Mouse (Mus musculus) olfactory bulb, adult 2 months (tissue): ENCODE results near the gene Kcnk4. TPM values are rescaled to one million over a fixed set of nuclear protein-coding genes. Genes with fewer than 3 reads are reported as not detected.
"Not testable (repeated sequence)": the region's sequence is repeated elsewhere in the genome, so short reads cannot be mapped to it uniquely, and the experiment has no call there.

Source experiments
- H3K27ac ChIP-seq: fragments of 200-500 bp; 2 replicates; pipeline ENCODE4 v1.5.1; 2012; ENCODE audit warnings: low read depth, low read length; ENCODE audit not compliant: insufficient read depth
- H3K4me1 ChIP-seq: fragments of 200-500 bp; 2 replicates; pipeline ENCODE4 v1.6.1; 2012; ENCODE audit warnings: low read length; ENCODE audit not compliant: control insufficient read depth, insufficient read depth
- H3K4me3 ChIP-seq: fragments of 200-500 bp; 2 replicates; pipeline ENCODE4 v1.5.1; 2012; ENCODE audit warnings: mild to moderate bottlenecking, low read depth, low read length, moderate library complexity; ENCODE audit not compliant: insufficient read depth
- CTCF ChIP-seq: fragments of 200-500 bp; IDR thresholded peaks from 2 replicates; pipeline ENCODE4 v1.5.1; 2012; ENCODE audit warnings: low read depth, mild to moderate bottlenecking, low read length, moderate library complexity; ENCODE audit not compliant: insufficient read depth
- POLR2A ChIP-seq: fragments of 200-500 bp; IDR thresholded peaks from 2 replicates; pipeline ENCODE4 v1.6.1; 2012; ENCODE audit warnings: mild to moderate bottlenecking, low read depth, low read length, moderate library complexity; ENCODE audit not compliant: insufficient read depth
- WGBS: fragments of 180-500 bp; shearing (Covaris S2); methylation state at CpG from one replicate; pipeline ENCODE4 v1.1.7; 2018; 5-methylcytosine and 5-hydroxymethylcytosine counted together
- polyA plus RNA-seq: library from polyadenylated mRNA; stranded (reverse); fragments of >200 nt; gene quantifications from 2 replicates; pipeline ENCODE4 v1.2.4, GENCODE M21; 2012; ENCODE audit warnings: low replicate concordance; ENCODE audit not compliant: missing spikeins, insufficient read depth, insufficient read length

The Kcnk4 gene
- polyA plus RNA-seq, 1 experiment, result not detected

- H3K27ac ChIP-seq, result no peak overlapping the region
- TF ChIP-seq POLR2A (no peak), CTCF (no peak)
- H3K4me3 ChIP-seq, result no peak overlapping the region
- WGBS, result 64% methylated on average over 11 of the region's 11 CpGs
- H3K4me1 ChIP-seq, result peaks cover 24% of the 10 kb centered on the region; the same call in 1 of the 2 replicates
These were observed 20.3 kb downstream of the Kcnk4 start for GRCm38 (mm10) chr19:6913991-6914390.

- 83% methylated on average over 6 of the region's 6 CpGs for WGBS
- H3K4me1 ChIP-seq, result peaks cover 29% of the 10 kb centered on the region
- H3K27ac ChIP-seq, result no peak overlapping the region
- TF ChIP-seq POLR2A (no peak), CTCF (no peak)
- no peak overlapping the region for H3K4me3 ChIP-seq
These were observed 21.3 kb downstream of the Kcnk4 start for GRCm38 (mm10) chr19:6913036-6913435.

GRCm38 (mm10) chr19:6912205-6912970 lies 21.9 kb downstream of the Kcnk4 start:
- TF ChIP-seq POLR2A, result no peak
- Histone ChIP-seq H3K4me1 (peaks cover 32% of the 10 kb centered on the region), H3K27ac (no peak overlapping the region), H3K4me3 (no peak overlapping the region)
- WGBS, result 90% methylated on average over 15 of the region's 15 CpGs

GRCm38 (mm10) chr19:6911101-6912074 lies 22.9 kb downstream of the Kcnk4 start:
- TF ChIP-seq CTCF (no peak), POLR2A (no peak)
- Histone ChIP-seq H3K4me1 (peaks cover 36% of the 10 kb centered on the region), H3K27ac (no peak overlapping the region), H3K4me3 (no peak overlapping the region)
- 75% methylated on average over 19 of the region's 19 CpGs for WGBS

- H3K4me1 ChIP-seq, result peaks cover 35% of the 10 kb centered on the region
- peak overlapping the region; percentile 60 for H3K4me3 ChIP-seq
- H3K27ac ChIP-seq, result not testable (repeated sequence)
- 0% methylated on average over 30 of the region's 30 CpGs for WGBS
These were observed 24.0 kb downstream of the Kcnk4 start for GRCm38 (mm10) chr19:6910306-6910705.

GRCm38 (mm10) chr19:6909507-6910289 lies 24.6 kb downstream of the Kcnk4 start, which contains the start of the genes Trmt112 and Prdx5:
Trmt112 (plus strand) TSS chr19:6909698.
Prdx5 (minus strand) TSS chr19:6910106.
- peak; percentile 80 for TF ChIP-seq POLR2A
- TF ChIP-seq CTCF, result no peak
- Histone ChIP-seq H3K4me1 (peaks cover 35% of the 10 kb centered on the region), H3K27ac (peak within 1 kb of the TSS; percentile 89), H3K4me3 (peak within 1 kb of the TSS; percentile 60)
- WGBS, result under 1% methylated on average over 65 of the region's 65 CpGs

- no peak for TF ChIP-seq CTCF
- H3K4me1 ChIP-seq, result peaks cover 33% of the 10 kb centered on the region
- WGBS, result 3% methylated on average over 11 of the region's 11 CpGs
- H3K4me3 ChIP-seq, result peak overlapping the region; percentile 60
- peak overlapping the region; percentile 89 for H3K27ac ChIP-seq
These were observed 25.3 kb downstream of the Kcnk4 start for GRCm38 (mm10) chr19:6909021-6909420.

GRCm38 (mm10) chr19:6907811-6908540 lies 26.3 kb downstream of the Kcnk4 start:
- no peak overlapping the region for H3K27ac ChIP-seq
- peak overlapping the region; percentile 6; the same call in 1 of the 2 replicates for H3K4me3 ChIP-seq
- TF ChIP-seq CTCF, result no peak
- no peak for TF ChIP-seq POLR2A
- 83% methylated on average over 7 of the region's 7 CpGs for WGBS
- H3K4me1 ChIP-seq, result peaks cover 29% of the 10 kb centered on the region
